Mouse (Mus musculus) limb, embryonic 11.5 days (tissue): Measurements from ENCODE around the gene Bmpr1b. TPM values are rescaled to one million over a fixed set of nuclear protein-coding genes. Genes with fewer than 3 reads are reported as not detected.

ENCODE experiments used
- ATAC-seq: fragments of 200-750 bp; cut with Nextera tagmentation; 2 replicates; pipeline ENCODE4 v1.8.0; 2017; ENCODE audit warnings: low read depth; ENCODE audit not compliant: insufficient number of reproducible peaks, low FRiP score, low TSS enrichment
- DNase-seq: peaks from one replicate; pipeline ENCODE4 v3.0.0-alpha.2; 2015; ENCODE audit warnings: low spot score
- H3K27ac ChIP-seq: fragments of 300-500 bp; sonication (generic); replicated peaks from 2 replicates; pipeline ENCODE4 v1.5.1; 2014; ENCODE audit warnings: low read depth, mild to moderate bottlenecking, low read length
- H3K27me3 ChIP-seq: fragments of 300-500 bp; sonication (generic); 2 replicates; pipeline ENCODE4 v1.6.1; 2014; ENCODE audit warnings: mild to moderate bottlenecking, low read length, mixed read lengths; ENCODE audit not compliant: control insufficient read depth, insufficient read depth
- H3K36me3 ChIP-seq: fragments of 300-500 bp; sonication (generic); 2 replicates; pipeline ENCODE4 v1.6.1; 2014; ENCODE audit warnings: mild to moderate bottlenecking, low read length, moderate library complexity, mixed read lengths; ENCODE audit not compliant: control insufficient read depth, insufficient read depth
- H3K4me1 ChIP-seq: fragments of 300-500 bp; sonication (generic); 2 replicates; pipeline ENCODE4 v1.6.1; 2014; ENCODE audit warnings: low read length, mixed read lengths; ENCODE audit not compliant: control insufficient read depth, insufficient read depth
- H3K4me2 ChIP-seq: fragments of 300-500 bp; sonication (generic); 2 replicates; pipeline ENCODE4 v1.6.1; 2014; ENCODE audit warnings: low read depth, mild to moderate bottlenecking, moderate library complexity; ENCODE audit not compliant: severe bottlenecking
- H3K4me3 ChIP-seq: fragments of 300-500 bp; sonication (generic); 2 replicates; pipeline ENCODE4 v1.5.1; 2014; ENCODE audit warnings: low read depth, low read length
- H3K9ac ChIP-seq: fragments of 300-500 bp; sonication (generic); 2 replicates; pipeline ENCODE4 v1.6.1; 2014; ENCODE audit warnings: mild to moderate bottlenecking, low read length
- H3K9me3 ChIP-seq: fragments of 300-500 bp; sonication (generic); 2 replicates; pipeline ENCODE4 v1.6.1; 2016; ENCODE audit warnings: low read length; ENCODE audit not compliant: control insufficient read depth
- WGBS: fragments of 180-500 bp; shearing (Covaris S2); extraction: QIAGEN DNeasy Blood & Tissue Kit; methylation state at CpG from one replicate; pipeline ENCODE4 v1.1.7; 2014; 5-methylcytosine and 5-hydroxymethylcytosine counted together
- polyA plus RNA-seq: library from polyadenylated mRNA; unstranded; fragments of >200 nt; fragmentation: Nextera tagmentation; extraction: Ambion mirVana; gene quantifications from 2 replicates; pipeline ENCODE4 v1.2.1, GENCODE M21; 2014

Gene Bmpr1b
- polyA plus RNA-seq, 1 experiment from 2014 or later: 12.2 TPM

DNA sequence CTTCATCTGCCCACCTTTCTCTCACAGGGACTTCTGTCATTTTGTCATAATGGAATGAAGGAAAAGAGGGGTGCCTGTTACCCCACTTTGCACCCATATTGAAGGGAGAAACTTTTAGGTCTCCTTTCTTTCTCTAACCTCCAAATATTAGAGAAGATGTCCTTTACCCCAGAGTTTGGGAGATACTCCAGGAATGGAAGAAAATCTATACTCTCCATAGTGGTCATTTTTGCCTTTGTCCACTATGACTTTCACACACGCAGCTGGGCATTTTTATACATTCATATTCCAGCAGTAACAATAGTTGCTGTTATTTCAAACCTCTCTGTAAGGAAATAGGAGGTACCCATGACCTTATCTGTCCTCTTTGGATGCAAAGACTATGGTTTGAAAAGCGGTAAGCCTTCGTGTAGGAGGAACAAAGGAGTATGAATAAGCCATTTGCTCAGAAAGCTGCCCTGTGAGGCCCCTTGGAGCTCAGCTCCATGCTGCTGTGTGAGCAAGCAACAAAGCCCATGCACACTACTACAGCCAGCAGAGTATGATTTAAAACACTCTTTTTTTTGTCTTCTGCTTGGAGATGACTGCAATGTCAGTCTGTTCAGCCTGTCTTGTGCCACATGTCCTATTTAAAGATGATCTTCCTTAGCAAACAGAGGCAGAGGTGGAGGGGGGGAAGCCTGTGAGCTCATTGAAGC lies 350.5 kb downstream of the Bmpr1b start:
- DNase-seq (no peak), ATAC-seq (no peak)
- Histone ChIP-seq H3K4me2 (no peak overlapping the region), H3K36me3 (no peaks in the 10 kb centered on the region), H3K9me3 (no peaks in the 10 kb centered on the region), H3K4me3 (no peak overlapping the region), H3K9ac (no peak overlapping the region), H3K27me3 (no peaks in the 10 kb centered on the region), H3K4me1 (no peaks in the 10 kb centered on the region), H3K27ac (no peak overlapping the region)
- WGBS: 69% methylated on average over 3 of the region's 3 CpGs

DNA sequence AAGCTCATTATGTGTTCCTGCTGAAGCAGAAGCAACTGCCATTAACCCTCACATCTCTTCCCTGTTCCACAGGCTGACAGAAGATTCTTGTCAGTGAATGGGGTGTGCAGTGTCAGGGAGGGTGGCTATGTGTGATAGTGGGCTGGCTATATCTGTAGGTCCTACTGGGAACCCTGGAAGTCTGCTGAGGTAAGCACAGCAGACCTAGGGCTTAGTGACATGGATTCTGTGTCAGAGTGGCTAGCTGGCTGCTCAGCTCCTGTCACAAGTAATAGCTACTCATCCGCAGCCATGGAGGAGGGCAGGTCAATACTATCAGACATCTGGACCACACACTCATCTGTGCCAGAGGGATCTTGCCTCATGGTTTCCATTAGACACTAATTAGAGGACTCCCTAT lies 354.4 kb downstream of the Bmpr1b start:
- Histone ChIP-seq H3K27ac (no peak overlapping the region), H3K9me3 (no peaks in the 10 kb centered on the region), H3K9ac (no peak overlapping the region), H3K4me1 (peaks cover 3% of the 10 kb centered on the region; the same call in 1 of the 2 replicates), H3K36me3 (no peaks in the 10 kb centered on the region), H3K4me2 (no peak overlapping the region), H3K4me3 (no peak overlapping the region), H3K27me3 (no peaks in the 10 kb centered on the region)
- WGBS: 48% methylated on average over 1 of the region's 1 CpGs
- DNase-seq (no peak), ATAC-seq (no peak)

DNA sequence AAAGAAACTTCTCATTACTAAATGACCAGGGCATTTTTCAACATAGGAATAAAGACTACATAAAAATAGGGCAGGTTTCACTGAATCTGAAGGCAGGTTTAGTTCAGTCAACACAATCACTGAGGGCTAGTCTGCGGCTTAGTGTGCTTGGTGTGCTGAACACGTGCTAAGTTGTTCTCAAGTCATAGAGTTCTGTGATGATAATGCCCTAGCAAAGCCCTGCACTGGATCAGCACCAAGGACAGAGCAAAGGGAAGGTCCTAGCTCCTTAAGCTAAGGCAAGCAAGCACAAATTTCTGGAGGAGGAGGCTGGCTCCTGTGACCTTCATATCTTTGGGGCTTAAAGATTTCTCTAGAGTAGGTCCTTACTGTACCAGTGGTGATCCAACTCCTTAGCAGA lies 357.9 kb downstream of the Bmpr1b start:
- Histone ChIP-seq H3K4me1 (peaks cover 3% of the 10 kb centered on the region; the same call in 1 of the 2 replicates), H3K9me3 (no peaks in the 10 kb centered on the region), H3K27me3 (no peaks in the 10 kb centered on the region), H3K27ac (no peak overlapping the region), H3K9ac (no peak overlapping the region), H3K4me2 (no peak overlapping the region), H3K4me3 (no peak overlapping the region), H3K36me3 (no peaks in the 10 kb centered on the region)
- DNase-seq (peak; percentile 82), ATAC-seq (no peak)
- 27% methylated on average over 2 of the region's 2 CpGs for WGBS

DNA sequence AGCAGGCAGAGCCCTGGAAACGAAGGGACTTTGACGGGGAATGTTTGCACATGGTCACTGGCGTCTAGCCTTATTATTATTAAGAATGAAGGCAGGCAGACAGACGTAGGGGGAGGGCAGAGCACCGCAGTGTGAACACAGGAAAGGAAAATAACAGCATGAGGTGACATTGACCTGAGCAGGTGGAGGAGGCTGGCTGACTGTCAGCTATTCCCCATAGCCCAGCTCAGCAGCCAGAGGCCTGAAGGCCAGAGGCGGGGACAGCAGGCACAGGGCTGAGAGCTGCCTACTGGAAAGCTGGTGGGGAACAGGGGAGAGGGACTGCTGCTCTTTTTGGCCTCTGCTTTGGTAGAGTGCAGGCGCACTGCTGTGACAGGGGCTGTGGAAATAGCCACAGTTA lies 358.3 kb downstream of the Bmpr1b start:
- WGBS: 56% methylated on average over 7 of the region's 7 CpGs
- no peak overlapping the region for H3K4me3 ChIP-seq
- H3K9ac ChIP-seq: no peak overlapping the region
- H3K27me3 ChIP-seq: no peaks in the 10 kb centered on the region
- no peaks in the 10 kb centered on the region for H3K9me3 ChIP-seq
- peaks cover 3% of the 10 kb centered on the region; the same call in 1 of the 2 replicates for H3K4me1 ChIP-seq
- no peaks in the 10 kb centered on the region for H3K36me3 ChIP-seq
- no peak overlapping the region for H3K27ac ChIP-seq
- H3K4me2 ChIP-seq: no peak overlapping the region
- DNase-seq (no peak), ATAC-seq (no peak)

DNA sequence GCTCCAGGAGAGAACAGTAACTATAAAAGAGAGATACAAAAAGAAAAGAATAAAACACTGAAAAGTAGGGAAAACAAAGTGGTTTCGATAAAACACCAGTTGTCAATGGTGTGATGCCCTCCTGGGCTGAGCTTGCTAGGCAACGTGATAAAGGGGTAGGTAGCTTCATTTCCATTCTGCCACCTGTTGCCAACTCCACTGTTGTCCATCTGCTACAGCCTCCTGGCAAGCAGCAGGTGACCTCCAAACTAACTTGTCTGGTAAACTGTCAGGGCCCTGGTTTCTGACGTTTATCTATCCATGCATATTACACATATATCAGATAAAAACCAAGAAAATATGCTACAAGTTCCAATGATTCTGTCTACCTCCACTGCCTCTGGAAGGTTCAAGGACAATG lies 359.6 kb downstream of the Bmpr1b start:
- Histone ChIP-seq H3K4me2 (no peak overlapping the region), H3K36me3 (no peaks in the 10 kb centered on the region), H3K9me3 (no peaks in the 10 kb centered on the region), H3K27me3 (no peaks in the 10 kb centered on the region), H3K4me1 (peaks cover 3% of the 10 kb centered on the region; the same call in 1 of the 2 replicates), H3K9ac (no peak overlapping the region), H3K4me3 (no peak overlapping the region), H3K27ac (no peak overlapping the region)
- 80% methylated on average over 3 of the region's 3 CpGs for WGBS
- DNase-seq: no peak
- ATAC-seq: no peak

DNA sequence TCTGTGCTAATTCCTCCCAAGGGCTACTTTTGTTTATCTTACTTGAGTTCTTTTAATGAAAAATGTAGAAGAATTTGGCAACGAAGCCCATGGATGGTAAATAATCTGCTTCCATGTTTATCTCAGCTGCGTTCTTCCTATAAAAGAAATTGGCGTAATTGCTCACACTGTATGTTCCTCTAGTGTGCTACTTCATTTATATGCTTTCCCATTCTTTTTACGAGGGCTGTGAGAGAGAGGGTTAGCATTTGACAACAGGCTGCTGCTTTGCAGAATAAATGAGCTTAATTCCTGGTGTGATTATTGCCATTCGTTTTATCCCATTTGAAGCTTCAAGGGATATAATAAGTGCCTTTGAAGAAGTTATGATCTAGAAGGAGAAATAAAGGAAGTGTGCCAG lies 365.1 kb downstream of the Bmpr1b start:
- H3K9ac ChIP-seq: no peak overlapping the region
- H3K9me3 ChIP-seq: no peaks in the 10 kb centered on the region
- H3K4me1 ChIP-seq: no peaks in the 10 kb centered on the region
- no peak overlapping the region for H3K27ac ChIP-seq
- ATAC-seq (no peak), DNase-seq (no peak)
- WGBS: 81% methylated on average over 5 of the region's 5 CpGs
- no peak overlapping the region for H3K4me2 ChIP-seq
- H3K4me3 ChIP-seq: no peak overlapping the region
- no peaks in the 10 kb centered on the region for H3K36me3 ChIP-seq
- H3K27me3 ChIP-seq: no peaks in the 10 kb centered on the region

DNA sequence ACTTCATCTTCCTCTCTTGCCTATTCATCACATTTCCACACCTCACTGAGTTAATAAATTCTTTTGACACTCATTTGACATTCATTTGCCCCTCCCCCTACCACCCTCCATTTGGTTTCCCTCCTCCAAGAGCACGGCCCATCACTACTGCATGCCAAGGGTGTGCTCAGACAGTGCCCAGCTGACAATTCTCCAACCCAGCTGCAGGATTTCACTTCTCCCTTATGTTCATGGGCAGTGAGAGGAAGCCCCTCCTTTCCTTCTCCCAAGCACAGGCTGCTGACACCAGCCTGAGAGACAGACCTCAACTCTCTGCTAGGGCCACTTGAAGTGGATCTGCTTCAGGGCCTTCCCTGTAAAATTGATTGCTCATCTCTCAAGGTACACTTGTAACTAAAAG lies 371.4 kb downstream of the Bmpr1b start:
- no peak overlapping the region for H3K4me2 ChIP-seq
- no peak overlapping the region for H3K4me3 ChIP-seq
- no peaks in the 10 kb centered on the region for H3K9me3 ChIP-seq
- H3K27ac ChIP-seq: no peak overlapping the region
- no peak for DNase-seq
- no peaks in the 10 kb centered on the region for H3K36me3 ChIP-seq
- no peaks in the 10 kb centered on the region for H3K4me1 ChIP-seq
- WGBS: 33% methylated on average over 1 of the region's 1 CpGs
- no peak overlapping the region for H3K9ac ChIP-seq
- H3K27me3 ChIP-seq: no peaks in the 10 kb centered on the region
- no peak for ATAC-seq

DNA sequence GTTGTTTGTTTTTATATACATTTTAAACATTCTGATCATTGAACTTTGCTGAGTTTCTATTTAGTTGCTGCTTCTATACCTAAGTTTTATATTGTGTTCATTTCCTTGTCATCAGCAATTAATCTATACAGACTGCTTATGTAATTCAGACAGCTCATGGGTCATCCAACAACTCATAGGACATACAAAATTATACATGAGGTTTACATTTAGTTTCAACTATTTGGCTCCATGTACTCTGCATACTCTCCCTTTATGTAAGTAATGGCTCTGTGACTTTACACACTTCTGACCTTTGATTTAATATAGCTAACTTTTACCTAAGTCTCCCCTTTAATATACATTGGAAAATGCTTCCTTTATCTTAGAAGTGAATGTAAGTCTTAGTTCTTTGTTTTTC lies 371.9 kb downstream of the Bmpr1b start:
- Histone ChIP-seq H3K4me3 (no peak overlapping the region), H3K27ac (no peak overlapping the region), H3K9me3 (no peaks in the 10 kb centered on the region), H3K36me3 (no peaks in the 10 kb centered on the region), H3K9ac (no peak overlapping the region), H3K27me3 (no peaks in the 10 kb centered on the region), H3K4me1 (no peaks in the 10 kb centered on the region), H3K4me2 (no peak overlapping the region)
- DNase-seq (no peak), ATAC-seq (no peak)

DNA sequence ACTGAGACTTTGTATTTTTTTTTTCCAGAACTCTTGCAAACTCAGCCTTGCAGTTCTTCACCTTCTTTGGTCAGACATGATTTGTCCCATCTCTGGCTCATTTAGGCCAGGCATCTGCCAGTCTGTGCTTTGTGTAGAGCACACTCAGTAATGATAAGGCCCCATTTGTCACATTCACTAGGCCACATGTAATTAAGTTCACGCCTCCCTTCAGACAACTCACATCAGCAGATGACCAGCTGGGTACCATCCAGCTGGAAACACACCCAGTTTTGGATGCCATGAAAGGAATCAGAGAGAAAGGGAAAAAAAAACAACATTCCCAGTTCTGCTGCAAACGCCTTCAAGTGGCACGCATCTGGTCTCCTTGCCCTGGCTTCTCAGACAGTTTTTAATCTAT lies 374.9 kb downstream of the Bmpr1b start:
- H3K36me3 ChIP-seq: no peaks in the 10 kb centered on the region
- no peak overlapping the region for H3K27ac ChIP-seq
- no peak overlapping the region for H3K4me3 ChIP-seq
- no peaks in the 10 kb centered on the region for H3K9me3 ChIP-seq
- 75% methylated on average over 3 of the region's 3 CpGs for WGBS
- H3K4me1 ChIP-seq: no peaks in the 10 kb centered on the region
- DNase-seq (no peak), ATAC-seq (no peak)
- H3K4me2 ChIP-seq: no peak overlapping the region
- H3K9ac ChIP-seq: no peak overlapping the region
- no peaks in the 10 kb centered on the region for H3K27me3 ChIP-seq
